Mouse (Mus musculus) layer of hippocampus, postnatal 36 days (tissue): ENCODE data around the gene Glb1. TPM values are rescaled to one million over a fixed set of nuclear protein-coding genes. Genes with fewer than 3 reads are reported as not detected.
"Not testable (repeated sequence)": the region's sequence is repeated elsewhere in the genome, so short reads cannot be mapped to it uniquely, and the experiment has no call there.

Source experiments
- DNase-seq, 2 experiments: peaks; one replicate each; pipeline ENCODE4 v3.0.0; 2022
- total RNA-seq, 2 experiments: library from RNA; stranded (reverse); gene quantifications; 2 replicates each; pipeline ENCODE4 v1.2.3; 2021

The Glb1 gene
- 10 to 100 TPM; 20.6 to 21.9 TPM for total RNA-seq

DNA sequence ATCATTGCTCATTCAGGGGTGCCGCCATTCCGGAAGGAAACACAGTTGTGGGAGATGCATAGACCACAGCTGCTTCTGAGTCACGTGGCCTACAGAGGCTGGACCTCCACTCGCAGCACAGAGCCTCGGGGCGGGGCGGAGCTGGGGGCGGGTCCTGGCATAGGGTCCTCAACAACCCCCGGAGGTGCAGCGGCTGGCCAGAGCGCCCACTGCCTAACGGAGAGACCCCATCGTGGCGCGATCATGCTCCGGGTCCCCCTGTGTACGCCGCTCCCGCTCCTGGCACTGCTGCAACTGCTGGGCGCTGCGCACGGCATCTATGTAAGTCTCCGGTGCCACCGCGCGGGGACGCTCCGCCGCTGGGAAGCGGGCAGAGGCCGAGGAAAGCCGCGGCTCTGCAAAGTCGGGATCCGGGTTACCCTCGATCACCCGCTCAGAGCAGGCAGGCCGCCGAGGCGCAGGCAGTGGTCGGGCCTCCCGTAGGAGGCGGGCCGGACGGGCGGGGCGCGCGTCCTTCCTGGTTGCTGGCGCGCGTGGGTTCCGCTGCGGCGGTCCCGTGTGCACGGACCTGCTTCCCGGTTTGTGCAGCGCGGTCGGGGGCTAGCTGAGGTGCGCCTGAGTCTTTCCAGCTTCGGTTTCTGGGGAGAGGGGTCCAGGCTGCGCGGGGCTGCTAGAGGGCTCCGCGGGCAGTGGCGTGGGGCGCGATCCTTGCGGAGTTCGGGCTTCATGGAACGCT is at the start of gene Glb1, which contains the start of gene Tmppe:
Gene Glb1 (plus strand): TSS at position 128 of the 736 bp plus-strand sequence.
Gene Tmppe (plus strand): TSS at position 157 of the 736 bp plus-strand sequence.
- DNase-seq = peak; percentile 76 to 77

DNA sequence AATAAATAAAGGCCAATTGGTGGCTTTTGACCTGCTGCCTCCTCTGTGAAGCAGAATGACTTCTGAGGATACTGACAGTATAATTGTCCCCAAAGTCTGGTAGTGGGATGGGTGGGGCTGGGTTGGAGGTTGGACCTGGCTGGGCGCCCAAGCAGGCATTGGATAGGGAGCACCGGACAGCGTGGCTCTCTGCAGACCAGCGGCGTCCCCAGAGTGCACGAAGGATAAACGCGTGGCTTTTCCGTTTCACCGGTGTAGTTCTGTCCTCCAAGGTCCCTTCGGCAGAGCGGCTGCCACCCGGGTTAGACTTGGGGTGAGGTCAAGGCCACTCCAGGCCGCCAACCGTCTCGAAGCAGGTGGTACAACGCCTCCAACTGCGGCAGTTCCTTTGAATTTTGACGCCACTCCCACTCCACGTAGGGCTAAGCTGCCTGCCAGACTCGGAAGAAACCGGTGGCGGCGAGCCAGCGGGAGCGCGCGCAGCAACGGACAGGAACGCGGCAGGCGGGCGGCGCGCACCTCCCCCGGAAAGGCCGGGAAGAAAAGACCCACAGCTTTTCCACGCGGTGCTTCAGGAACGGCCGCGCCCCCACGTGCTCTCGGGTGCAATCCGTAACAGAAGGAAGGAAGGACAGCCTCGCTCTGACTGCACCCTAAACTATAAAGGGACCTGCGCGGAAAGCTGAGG is 32.9 kb upstream of the Glb1 start:
- peak; percentile 77 to 81 for DNase-seq

DNA sequence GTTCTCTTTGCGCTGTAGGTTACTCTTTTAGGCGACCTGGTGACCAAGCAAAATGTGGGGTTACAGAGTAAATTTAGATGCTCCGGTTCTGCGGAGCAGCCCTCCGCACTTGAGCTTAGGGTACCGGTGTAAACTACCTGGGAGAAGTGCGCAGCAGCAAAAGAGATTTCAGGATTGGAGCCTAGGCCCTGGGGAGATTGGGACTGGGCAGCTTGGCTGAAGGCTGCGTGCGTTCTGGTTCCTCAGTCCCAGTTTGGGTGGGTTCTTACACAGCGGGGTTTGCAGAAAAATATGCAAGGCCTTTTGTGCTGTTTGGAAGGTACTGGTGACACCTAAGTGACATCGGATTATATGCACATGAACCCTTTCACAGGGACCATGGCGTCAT is 32.4 kb upstream of the Glb1 start:
- no peak for DNase-seq

DNA sequence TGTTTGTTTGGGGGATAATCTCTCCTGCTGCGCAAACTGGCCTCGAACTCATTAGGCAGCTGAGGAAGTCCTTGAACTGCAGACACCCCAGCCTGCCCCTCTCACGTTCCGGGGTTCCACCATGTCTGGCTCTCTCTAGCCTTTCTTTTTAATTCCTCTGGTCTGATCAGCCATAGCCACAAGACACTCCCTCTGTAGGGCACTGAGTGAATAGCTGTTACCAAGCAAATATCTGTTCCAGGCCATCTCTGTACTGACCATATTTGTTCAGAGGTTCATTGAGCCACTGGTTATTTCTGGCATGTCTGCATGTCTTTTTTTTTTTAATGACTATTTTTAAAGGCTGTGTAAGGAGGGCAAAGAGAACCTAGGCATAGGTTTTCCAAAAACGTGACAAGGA is 31.5 kb upstream of the Glb1 start:
- DNase-seq = not testable (repeated sequence)

DNA sequence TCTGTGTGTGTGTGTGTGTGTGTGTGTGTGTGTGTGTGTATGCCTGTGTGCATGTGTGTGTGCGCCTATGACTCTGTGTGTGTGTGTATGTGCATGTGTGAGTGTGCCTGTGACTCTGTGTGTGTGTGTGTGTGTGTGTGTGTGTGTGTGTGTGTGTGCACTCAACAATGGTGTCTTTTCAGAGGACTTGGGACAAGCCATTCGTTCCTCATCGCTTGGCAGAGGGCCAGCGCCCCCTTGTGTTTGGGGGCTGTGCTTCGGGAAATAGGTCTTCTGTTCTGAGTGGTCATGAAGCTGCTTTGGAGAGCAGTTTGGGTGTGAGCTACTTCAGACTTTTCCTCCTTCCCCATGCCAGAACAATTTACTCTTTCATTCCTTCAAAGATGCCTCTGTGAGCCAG is 29.2 kb upstream of the Glb1 start:
- DNase-seq = not testable (repeated sequence)

DNA sequence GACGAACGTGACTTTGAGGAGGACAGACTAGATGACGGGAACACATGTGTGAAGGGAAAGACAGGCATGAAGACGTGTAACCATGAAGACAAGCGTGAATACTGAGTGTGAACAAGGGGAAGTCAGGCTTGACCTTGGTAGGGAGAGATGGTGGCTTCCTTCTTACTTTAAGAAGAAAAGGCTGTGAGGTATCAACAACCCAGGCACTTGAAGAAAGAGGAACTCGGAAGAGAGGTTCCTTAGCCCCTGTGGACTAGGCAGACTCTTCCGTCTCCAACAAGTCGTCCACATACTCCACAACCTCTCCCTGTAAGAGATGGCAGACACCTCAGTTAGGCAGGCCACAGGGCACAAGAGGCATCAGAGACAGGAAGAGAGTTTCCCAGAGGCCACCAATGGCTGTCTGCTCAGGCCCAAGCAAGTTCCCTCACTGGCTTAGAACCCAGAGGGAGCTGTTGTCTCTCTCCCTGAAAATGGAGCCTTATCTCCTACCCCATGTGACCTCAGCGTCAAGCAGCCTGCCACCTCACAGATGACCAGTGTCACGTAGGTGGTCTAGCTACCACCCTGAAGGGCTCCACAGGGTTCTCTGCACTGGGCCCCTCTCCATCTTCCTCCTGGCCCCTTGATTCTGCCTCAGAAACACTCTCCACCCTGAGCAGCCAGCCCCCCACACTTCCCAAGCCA is 25.5 kb upstream of the Glb1 start:
- no peak for DNase-seq

DNA sequence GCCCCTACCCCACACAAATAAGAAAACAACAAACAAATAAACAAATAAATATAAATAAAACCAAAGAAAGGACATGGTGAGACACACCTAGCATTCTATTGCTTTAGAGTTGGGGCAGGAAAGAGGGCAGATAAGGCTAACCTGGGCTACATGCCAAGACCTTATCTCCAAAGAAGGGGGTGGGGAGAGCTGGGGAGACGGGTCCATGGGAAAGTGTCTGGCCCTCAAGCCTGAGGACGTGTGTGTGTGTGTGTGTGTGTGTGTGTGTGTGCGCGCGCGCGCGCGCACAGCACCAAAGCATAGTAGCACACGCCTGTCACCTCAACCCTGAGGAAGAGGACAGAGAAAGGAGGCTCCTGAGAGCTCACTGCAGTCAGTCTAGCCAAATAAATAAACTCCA is 23.7 kb upstream of the Glb1 start:
- no peak for DNase-seq

DNA sequence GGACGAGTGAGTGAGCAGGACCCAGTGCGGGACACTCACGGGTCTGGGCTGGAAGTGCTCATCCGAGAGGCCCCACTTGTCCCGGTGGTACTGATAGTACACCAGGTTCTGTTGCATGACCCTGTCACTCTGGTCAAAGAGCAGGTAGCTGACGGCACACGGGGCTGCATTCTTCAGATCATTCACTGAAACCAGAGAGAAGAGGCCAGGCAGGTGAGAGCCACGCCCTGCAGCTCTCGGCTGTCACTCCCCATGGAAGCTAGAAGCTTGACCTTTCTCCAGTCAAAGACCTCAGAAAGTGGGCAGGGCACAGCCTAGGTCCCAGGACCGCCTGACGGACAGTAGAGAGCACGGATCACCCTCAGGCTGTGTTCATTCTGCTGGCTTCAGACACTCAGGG is 21.0 kb upstream of the Glb1 start:
- no peak for DNase-seq

DNA sequence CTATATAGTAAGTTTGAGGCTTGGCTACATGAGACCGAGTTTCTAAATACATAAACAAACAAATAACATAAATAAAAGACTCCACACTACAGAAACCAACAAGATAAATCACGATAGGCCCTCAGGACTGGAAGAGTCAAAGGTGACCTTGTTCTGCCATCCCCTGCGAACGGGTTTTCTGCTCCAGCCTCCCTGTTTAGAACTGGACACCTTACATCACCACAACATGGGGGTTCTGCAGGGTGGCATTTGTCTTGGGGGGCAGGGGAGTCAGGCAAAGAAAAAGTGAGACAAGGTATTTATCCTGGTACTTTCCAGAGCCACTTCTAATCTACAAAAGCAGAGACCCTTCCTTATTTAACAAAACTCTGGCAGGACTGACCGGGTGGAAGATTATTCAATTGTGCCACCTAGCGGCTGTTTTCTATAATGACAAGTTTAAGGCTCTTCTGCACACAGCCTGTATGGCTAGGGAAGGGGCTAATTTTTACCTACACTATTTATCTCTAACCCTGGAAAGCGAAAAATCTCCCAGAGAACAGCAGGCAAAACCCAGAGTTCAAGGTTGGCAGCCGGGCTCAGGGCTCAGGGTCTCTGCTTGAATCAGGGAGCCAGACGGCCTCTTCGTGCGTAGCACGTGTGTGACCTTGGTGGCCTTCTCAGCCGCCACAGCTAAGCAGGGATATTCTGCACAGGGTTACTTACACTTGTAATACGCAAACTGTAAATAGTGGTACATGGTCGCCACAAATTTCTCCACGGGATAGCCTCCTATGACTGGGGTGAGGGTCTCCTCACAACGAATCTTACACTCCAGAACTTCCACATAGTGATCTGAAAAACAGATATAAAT is 19.8 kb upstream of the Glb1 start:
- no peak for DNase-seq

DNA sequence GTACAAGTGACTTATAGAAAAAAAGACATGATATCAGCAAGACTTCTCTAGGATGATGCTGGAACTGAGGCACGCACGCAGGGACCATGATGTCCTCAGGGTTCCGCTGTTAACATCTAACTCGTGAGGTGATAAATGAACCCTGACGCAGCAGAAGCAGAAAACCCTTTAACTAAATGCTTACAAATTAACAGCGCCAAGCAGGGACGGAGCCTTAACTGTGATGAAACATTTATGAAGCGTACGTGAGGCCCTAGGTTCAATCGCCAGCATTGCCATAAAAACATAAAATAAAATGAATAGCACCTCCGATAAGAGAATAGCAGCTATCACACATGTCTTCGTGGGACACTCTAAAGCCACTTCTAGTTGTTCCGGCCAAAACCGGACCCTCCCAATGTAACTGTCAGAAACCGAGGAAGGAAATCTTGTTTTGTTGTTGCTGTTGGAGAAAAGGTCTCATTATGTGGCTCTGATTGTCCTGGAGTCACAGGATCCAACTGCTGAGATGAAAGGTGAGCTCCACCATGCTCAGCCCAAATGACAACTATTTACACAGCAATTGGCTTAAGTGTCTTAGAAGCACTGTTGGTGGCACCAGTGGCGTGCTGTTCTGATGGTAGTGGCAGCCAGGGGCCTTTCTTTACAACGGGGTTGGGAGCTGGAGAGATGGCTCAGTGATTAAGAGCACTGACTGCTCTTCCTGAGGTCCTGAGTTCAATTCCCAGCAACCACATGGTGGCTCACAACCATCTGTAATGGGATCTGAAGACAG is 17.8 kb upstream of the Glb1 start:
- DNase-seq = no peak

DNA sequence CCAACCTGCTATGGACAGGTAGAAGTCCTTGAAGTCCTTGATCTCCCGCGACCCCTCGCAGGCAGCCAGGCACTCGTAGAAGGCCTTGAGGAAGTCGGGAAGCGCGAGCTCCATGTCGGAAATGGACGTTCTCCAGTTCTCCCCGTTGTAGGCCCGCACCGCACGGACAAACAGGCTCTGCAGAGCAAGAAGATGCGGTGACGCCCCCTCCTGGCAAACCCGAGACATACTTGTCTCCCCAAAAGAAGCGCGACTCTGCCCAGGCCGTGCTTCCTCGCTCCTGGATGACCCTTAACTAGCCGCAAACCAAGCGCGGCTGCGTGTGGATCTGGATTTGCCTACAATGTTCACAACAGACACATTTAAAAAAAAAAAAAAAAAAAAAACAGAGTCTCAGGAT is 16.2 kb upstream of the Glb1 start:
- DNase-seq = no peak

DNA sequence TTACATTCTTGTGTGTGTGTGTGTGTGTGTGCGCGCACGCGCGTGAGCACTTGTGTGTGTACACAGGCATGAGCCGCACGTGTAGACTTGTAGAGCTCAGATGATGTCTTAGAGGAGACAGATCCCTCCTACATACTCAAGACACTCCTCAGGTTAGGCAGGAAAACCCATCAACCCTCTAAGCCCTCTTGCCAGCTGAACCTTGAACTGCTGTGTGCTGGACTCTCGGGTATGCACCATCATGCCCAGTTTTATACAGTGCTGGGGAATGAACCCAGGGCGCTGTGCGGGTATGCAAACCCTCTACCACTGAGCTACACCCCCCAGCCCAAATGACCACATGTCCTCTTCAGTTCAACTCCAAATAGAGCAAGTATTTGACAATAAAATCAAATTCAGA is 15.7 kb upstream of the Glb1 start:
- DNase-seq = no peak

DNA sequence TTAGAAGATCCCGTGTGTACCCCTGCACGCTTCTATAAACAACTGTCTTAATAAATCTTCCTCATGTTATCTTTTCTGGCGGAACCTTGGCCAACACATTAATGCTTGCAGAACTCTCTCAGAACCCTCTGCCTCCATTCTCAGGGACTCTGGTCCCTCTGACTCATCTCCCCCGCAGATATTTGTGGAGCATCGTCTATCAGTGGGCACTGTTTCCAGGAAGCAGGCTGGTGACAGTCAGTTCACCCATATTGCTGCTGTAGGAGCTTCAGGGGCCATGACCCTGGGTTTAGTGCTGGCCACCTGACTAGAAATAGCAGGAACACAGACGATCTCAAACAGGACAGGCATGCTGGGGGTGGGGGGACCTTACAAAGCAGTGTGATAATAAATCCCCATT is 13.8 kb upstream of the Glb1 start:
- no peak for DNase-seq

DNA sequence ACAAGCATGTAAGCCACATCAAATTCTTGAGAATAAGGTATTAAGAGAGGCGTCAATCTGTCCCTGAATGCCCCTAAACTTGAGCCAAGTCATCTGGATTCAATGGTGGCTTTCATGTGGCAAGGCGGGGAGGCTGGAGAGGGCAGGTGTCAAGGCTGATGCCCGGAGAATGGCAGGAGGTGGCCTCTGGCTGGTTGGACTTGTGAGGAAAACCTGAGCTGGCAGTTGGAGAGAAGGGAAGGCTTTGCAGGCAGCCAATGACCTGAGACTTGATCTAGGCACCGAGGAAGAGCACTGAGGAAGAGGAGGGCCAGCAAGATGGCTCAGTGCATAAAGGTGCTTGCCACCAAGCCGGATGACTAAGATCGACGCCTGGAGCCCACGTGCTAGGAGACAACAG is 12.6 kb upstream of the Glb1 start:
- no peak for DNase-seq

DNA sequence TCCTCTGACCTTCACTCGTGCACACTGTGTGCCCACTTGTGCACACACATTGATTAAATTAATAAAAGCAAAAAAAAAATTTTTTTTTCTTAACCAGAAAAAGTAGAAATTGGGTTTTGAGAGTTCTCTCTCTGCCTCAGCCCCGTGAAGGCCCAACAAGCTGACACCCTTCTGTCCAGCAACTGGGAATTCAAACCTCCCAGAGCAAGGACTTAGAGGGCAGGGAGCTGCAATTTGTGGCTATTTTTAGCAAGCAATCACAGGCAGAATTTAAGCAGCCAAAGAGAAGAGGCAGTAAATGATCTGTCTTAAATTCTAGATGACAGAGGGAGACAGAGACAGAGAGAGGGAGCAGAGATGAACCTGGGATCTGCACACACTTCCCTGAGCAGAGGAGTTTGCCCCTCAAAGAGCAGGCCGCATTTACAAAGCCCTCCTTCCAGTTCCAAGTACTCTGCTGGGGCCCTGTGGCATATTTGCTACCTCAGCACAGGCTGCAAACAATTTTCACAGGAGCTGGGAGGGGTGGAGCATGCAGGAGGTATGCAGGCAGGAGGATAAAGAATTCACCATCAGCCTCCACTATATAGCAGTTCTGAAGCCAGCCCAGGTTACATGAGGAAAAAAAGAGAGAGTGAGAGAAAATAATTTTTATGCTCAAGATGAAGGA is 12.0 kb upstream of the Glb1 start:
- no peak for DNase-seq

DNA sequence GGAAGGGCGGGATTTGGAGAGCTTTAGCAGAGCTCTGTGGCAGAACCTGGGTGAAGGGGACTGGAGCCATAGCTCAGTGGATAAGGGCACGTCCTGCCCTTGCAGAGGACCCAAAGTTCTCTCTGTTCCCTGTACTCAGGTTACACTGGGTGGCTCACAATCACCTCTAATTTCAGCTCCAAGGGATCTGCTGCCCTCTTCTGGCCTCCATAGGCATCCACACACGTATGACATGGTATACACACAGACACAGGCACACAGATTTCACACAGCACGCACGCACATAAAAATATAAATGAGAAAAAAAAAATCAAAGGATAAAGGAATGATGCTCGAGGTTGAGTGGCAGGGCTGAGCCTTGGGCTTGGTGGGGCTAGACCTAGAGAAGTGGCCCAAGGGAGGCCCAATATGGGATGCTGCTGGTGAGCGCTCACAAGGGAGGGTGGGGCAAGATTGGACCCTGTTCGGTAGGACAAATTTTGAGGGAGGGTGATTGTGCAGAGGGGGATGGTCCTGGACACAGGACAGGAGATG is 11.4 kb upstream of the Glb1 start:
- DNase-seq = no peak

DNA sequence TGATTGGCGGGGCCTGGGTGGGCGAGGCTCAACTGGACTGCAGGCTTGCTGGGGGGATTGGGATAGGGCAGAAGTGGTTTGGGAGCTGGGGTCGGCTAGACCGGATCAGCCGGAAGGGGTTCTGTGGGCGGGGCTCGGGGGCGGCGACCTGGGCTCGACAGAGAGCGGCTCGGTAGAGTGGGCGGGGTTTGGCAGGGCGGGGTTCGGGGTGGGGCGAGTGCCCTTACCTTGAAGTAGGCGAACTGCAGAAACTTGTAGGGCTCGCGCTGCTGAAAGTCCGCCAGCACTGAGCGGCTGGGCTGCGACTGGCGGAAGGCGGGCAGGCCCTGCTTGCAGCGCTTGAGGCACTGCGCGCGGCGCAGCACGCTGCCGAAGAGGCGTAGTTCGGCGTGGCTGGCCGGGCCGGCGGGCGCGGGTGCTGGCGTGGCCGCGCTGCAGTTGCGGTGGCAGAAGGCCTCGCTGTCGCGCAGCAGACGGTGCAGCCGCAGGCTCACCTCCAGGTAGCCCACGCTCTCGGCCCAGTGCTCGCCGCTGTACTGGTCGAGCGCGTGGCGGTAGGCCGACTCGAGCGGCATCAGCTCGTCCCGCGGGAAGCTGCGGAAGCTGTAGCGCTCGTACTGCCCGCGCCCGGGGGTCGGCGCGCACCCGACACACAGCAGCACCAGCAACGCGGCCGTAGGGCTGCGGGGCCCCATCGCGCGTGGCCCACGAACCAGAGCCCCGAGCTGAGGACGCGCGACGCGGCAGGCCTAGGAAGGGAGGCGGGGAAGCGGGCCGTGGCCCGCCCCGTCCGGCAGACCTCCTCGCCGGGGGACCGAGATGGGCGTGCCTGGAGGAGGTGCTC is 10.7 kb upstream of the Glb1 start, which contains the start of gene Crtap:
Gene Crtap (minus strand): TSS at position 771 of the 844 bp plus-strand sequence.
- peak; percentile 34 to 36 for DNase-seq

DNA sequence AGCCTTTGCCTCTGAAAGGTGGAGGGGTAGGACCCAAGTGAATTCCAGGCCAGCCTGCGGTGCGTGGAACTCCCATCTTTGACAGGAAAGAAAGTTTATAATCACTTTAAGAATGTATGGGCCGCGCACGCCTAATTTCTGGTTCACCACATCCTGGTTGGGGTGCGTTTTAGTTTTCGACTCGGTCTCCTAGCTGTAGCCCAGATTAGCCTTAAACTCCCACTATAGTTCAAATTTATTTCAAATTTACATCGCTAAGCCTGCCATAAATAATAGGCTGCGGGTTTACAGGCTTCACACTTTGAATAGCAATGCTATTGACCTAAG is 10.2 kb upstream of the Glb1 start:
- no peak for DNase-seq

DNA sequence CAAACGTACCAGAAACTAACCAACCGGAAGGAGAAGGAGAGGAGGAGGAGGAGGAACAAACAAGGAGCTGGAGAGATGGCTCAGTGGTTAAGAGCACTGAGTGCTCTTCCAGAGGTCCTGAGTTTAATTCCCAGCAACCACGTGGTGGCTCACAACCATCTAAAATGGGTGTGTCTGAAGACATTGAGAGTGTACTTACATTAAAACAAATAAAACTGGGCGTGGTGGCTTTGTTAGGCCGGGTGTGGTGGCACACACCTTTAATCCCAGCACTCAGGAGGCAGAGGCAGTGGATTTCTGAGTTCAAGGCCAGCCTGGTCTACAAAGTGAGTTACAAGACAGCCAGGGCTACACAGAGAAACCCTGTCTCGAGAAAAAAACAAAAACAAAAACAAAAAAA is 6.7 kb upstream of the Glb1 start:
- DNase-seq = not testable (repeated sequence)

DNA sequence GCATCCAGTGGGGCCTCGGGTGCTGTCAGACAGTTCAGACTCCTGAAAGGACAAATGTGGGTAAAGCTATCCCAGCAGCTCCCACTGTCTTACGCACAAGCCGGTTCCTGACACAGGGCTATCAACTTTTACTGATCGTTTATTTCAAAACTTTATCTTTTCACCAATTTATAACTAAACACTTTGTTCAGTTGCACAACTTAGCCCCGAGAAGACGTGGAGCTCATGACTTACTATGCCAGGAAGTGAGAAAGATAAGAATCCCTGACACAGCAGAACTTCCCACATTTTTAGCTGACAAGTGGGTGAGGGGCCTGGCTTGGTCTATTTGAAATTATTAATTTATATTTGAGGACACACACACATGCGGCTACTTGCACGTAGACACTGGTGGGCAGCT is 6.2 kb upstream of the Glb1 start:
- DNase-seq = no peak
